Mouse (Mus musculus): ENCODE results near the gene Sdk1. TPM values are rescaled to one million over a fixed set of nuclear protein-coding genes. Genes with fewer than 3 reads are reported as not detected.

Gene Sdk1
- total RNA-seq, 2 experiments from 2014 or later: 0.89 to 1.2 TPM

- no peak for DNase-seq (ENCODE audit: low spot score)
Measured at GRCm38 (mm10) chr5:142242597-142242996, 1001.3 kb downstream of the Sdk1 start.

DNA sequence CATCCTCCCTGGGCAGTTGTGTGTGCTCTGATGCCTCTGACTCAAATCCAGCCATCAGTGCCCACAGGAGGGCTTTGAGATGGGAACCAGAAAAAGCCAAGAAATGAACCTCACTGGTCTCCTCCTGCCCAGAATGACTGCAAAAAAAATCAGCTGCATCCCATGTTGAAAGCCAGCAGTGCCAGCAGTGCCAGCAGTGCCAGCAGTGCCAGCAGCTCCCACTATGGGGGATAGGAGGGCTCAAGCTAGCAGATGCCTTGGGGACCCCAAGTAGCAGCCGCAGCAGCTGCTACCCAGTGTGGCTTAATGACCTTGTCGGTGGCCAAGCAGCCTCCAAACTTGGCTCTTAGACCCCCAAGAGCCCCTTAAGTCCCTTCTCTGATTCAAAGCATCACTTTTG lies 1001.8 kb downstream of the Sdk1 start:
- DNase-seq (ENCODE audit: low spot score): no peak

DNA sequence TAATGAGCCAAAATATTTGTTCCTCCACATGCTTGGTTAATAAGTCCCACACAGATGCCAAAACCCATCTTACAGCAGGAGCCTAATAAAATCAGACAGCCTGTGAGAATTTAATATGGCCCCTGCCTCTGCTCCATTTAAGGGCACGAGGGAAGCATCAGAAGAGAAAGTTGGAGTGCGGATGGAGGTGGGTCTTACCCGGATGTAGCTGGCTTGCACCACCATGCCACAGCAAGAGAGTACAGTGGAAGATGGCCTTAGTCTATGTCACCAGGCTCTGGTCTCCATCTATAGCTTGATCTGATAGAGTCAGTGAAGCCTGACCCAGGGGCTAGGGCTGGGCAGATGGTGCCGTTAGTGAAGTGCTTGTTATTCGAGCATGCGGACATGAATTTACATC lies 1014.9 kb downstream of the Sdk1 start:
- DNase-seq (ENCODE audit: low spot score): no peak

GRCm38 (mm10) chr5:142258716-142259115 lies 1017.4 kb downstream of the Sdk1 start:
- no peak for DNase-seq (ENCODE audit: low spot score)

GRCm38 (mm10) chr5:142262060-142262459 lies 1020.8 kb downstream of the Sdk1 start:
- DNase-seq (ENCODE audit: low spot score): no peak

Other genes with a start within 250 kb of the Sdk1 start
- gene Card11, start 240.9 kb upstream of the Sdk1 start, total RNA-seq (2021): under 1 TPM; 0.43 to 0.55 TPM